Mouse (Mus musculus): ENCODE results near the gene Tnpo1.
"Not testable (repeated sequence)": the region's sequence is repeated elsewhere in the genome, so short reads cannot be mapped to it uniquely, and the experiment has no call there.

Gene Tnpo1

DNA sequence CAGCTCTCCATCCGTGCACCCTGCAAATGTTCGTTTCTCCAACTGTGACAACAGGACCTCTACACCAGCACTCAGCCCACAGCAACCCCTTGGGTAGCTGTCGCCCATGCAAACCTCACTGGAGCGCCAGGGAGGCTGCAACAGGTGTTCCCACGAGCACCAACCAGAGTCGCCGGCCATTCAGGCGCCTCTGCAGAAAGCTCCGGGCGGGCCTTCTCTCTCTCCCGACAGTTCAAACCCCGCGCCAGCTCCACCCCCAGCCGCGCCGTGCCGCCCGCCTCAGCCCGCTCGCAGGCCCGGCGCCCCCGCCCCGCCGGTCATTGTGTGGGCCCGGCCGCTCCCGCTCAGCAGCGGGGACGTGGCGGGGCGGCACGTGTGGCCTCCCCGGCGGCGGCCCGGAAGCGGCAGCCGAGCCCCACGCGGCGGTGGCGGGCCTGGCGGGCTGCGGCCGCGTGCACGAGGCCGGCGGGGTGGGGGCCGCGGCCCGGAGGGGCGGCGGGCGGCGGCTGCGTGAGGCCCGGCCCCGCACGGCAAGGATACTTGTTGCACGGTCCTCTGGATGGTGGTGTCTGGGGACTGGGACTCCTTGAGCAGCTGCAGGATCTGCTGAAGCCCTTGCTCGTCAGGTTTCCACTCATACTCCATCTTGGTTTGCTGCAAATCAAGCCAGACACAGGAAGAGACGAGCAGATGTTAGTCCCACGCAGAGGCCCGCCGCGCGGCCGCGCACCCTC is 35.9 kb downstream of the Tnpo1 start:
- in situ Hi-C loops (cut with MboI) = no loop called here

DNA sequence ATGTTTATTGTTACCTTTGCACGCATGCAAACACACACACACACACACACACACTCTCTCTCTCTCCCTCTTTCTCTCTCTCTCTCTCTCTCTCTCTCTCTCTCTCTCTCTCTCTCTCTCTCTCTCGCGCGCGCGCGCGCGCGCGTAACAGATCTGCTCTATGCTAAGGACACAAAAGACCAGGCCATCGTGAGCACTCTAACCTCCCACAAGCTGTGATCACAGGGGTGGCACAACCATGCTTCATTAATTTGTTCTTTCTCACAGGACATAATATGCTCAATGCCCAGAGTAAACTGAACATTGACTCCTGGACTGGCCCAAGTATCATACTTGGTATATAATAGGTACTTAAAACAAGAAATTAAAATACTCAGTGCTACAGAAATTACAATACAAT is 37.0 kb downstream of the Tnpo1 start:
- in situ Hi-C loops (cut with MboI) = no loop called here

DNA sequence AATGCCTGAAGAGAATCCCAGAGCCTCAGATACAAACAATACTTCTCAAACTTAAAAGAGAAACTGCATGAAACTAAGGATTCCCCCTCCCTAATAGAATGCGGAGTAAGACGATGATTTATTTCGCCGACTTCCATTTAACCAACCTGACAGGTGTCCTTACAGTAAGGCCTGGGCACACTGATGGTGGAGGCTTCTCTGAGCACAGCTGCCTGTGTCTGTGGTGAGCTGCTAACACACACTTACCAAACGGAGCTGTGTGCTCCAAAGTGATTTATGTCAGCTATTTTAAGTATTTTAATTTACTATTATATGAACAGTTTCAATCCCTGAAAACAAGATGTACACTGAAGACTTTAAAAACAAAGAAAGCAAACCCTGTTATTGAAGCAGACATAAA is 42.4 kb downstream of the Tnpo1 start:
- in situ Hi-C loops (cut with MboI) = no loop called here

DNA sequence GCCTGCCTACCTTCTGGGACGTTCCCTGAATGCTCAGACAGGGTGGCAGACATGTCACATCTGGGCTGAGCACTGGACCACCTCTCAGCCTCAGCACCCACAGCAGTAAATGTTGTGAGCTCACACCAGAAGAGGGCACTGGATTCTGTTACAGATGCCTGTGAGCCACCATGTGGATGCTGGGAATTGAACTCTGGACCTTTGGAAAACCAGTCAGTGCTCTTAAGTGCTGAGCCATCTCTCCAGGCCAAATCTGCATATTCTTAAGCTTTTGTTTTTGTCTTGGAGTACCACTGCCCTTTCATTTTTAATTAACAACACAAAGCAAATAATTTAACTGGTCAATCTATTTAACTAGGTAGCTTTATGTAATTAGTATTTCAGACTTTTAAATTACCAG is 44.2 kb downstream of the Tnpo1 start:
- in situ Hi-C loops (cut with MboI) = no loop called here

DNA sequence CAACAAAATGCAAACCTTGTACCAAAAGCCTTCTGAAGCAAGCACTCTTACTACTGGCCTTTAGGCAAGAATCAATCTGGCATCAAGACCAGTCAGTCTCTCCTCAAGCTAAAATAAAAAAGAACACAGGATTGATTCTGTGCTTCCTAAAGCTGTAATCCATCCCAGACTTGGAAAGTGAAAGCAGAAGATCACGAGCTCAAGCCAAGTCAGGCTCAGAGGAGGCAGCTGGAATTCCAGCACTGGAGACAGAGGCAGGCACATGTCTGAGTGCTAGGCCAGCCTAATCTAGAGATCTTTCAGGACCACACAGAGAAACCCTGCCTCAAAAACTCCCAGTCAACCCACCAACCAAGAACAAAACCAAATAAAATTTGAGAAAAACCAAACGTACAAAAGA is 45.8 kb downstream of the Tnpo1 start:
- in situ Hi-C loops (cut with MboI) = no loop called here

DNA sequence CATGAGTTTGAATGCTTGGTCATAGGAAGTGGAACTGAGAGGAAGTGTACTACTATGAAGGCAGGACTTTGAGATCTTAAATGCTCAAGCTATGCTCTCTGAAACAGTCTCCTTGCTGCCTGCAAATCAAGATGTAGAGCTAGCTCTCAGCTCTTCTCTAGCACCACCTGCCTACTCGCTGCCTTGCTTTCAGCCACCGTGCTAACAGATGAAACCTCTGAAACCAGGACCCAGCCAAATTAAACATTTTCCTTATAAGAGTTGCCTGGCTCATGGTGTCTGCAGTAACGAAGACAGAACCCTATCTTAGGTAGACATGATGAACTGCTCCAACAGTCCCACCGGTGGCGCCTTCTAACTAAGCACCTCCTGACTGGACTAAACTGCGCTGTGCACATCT is 46.8 kb downstream of the Tnpo1 start:
- in situ Hi-C loops (cut with MboI) = no loop called here

DNA sequence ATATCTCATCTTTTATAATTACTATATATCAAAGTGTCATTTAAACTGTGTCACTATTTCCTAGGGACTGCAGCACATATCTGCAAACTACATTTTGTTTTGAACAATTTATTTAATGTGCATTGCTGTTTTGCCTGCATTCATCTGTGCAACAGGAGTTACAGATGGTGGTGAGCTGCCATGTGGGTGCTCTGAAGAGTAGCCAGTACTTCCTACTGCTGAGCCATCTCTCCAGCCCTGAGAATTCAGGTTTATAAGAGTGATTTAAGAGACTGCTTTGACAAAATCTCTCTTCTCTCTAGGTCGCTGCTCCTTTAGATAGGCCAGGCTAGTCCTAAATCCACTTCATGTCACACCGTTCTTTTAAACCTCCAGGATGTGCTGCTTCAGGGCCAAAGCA is 49.0 kb downstream of the Tnpo1 start:
- in situ Hi-C loops (cut with MboI) = no loop called here

DNA sequence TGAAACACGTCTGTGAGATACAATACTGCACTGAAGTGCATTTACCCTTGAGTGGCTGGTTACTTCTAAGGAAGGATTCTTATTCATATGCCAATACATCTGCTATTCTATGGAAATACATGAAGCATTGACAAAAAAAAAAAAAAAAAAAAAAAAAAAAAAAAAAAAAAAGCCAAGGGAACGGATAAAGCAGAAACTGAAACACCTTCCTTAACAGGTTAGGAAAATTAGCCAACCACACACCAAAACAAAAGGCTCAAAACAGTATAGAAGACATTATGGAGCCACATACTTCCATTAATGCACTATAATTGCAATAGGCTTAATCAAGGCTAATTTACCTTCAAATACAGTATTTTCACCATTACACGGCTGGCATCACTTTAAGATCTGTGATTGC is 51.5 kb downstream of the Tnpo1 start:
- in situ Hi-C loops (cut with MboI) = loop anchor here (25.0 kb wide), 1 partner anchor 213 kb away; no protein-coding TSS in a partner anchor

DNA sequence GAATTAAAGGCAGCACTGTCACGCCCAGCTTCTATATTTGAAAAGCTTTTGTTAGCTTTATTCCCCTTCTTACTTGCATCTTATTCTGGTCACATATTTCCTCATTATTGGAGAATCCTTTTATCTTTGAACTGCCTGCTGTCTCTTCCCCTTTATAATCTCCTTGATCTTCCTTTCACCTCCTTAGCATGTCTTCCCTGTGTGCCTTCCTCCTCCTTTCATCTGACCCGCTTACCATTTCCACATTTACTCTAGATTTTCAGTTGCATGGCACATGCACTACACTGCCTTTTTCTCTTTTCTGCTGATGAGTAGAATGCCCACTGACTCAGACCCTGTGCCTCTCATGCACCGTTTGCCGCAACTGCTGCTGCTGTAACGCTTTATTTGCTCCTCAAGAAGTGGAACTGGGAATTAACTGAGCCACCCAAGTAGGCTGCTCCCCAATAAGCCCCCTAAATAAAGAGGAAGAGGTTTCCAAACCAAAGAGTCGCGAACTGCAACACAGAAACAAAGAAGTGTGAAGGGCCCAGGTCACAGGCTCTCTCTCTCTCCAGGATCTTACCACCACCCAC is 53.8 kb downstream of the Tnpo1 start:
- in situ Hi-C loops (cut with MboI) = loop anchor here (25.0 kb wide), 1 partner anchor 215 kb away; no protein-coding TSS in a partner anchor

DNA sequence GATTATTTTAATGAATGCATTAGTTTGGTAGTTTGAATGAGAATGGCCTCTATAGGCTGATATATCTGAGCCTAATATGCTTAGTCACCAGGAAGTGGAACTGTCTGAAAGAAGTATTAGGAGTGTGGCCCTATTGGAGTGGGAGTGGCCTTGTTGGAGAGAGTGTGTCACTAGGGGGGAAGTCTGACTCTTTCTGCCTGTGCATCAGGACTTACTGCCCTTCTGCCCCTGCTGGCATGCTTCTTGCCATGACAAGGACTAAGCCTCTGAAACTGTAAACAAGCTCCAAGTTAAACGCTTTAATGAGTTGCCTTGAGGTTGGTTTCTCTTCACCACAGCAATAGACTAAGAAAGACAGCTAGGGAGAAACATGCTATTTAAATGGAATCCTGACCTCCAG is 54.9 kb downstream of the Tnpo1 start:
- in situ Hi-C loops (cut with MboI) = loop anchor here (25.0 kb wide), 1 partner anchor 216 kb away; no protein-coding TSS in a partner anchor

DNA sequence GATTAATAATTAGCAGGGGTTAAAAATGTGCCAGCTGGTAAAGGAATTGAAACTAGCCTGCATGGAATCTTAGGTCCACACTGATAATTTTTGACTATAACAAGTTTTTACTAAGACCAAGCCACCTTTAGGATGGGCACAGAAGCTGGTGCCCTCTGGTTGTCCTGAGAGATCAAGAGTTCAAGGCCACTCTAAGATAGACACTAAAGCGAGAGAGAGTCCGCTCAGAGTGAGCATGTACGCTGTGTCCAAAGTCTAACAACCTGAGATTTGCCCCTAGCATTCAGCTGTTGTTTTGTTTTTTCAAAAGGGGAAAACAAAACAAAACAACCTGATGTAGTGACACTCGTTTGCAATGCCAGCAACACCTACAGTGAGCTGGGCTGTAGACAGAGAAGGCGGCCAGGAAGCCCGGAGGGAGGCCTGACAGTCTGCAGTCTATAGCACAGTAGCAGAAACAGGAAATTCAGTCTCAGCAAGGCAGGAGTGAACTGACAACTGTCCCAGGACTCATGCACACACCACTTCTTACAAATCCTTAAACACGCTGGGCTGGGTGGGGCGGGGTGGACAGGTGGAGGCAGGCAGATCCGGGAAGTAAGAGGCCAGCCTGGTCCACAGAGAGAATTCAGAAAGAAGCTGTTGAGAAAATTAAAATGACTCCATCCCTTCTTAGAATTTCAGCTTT is 57.8 kb downstream of the Tnpo1 start:
- in situ Hi-C loops (cut with MboI) = loop anchor here (25.0 kb wide), 1 partner anchor 219 kb away; no protein-coding TSS in a partner anchor

DNA sequence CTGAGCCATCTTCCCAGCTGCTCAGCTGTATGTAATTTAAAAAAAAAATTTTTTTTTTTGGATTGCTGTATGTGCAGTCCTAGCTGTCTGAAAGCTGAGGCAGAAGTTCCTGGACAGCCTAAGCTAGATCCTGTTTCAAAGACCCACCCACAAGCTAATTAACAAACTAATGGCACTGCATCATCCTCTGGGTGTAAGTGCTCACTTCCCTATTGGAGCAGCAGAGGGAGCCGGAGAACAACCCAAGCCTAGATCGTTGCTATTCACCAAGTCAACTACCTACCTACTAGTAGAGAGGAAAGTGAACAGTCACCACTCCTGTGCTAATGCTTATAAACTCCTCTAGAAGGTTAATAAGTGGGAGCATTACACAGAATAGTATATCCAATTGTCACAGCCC is 58.4 kb downstream of the Tnpo1 start:
- in situ Hi-C loops (cut with MboI) = loop anchor here (25.0 kb wide), 1 partner anchor 219 kb away; no protein-coding TSS in a partner anchor

DNA sequence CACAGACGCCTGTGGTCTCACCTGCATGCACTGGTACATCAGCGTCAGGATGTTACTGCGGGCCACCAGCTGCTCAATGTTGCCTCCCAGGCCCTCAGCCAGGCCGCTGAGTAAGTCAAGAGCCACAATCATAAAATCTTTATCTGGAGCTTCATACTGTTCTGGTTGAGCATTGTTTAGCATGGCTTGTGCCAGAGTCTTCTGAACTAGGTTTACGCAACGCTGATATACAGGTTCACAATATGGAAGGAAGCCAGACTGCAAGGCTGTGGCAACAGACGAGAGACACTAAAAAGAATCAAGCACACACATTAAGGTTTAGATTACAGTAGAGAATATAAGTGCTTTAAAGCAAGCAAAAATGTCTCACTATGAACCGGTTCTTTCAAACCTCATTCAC is 70.9 kb downstream of the Tnpo1 start:
- in situ Hi-C loops (cut with MboI) = loop anchor here (25.0 kb wide), 1 partner anchor 232 kb away; no protein-coding TSS in a partner anchor

DNA sequence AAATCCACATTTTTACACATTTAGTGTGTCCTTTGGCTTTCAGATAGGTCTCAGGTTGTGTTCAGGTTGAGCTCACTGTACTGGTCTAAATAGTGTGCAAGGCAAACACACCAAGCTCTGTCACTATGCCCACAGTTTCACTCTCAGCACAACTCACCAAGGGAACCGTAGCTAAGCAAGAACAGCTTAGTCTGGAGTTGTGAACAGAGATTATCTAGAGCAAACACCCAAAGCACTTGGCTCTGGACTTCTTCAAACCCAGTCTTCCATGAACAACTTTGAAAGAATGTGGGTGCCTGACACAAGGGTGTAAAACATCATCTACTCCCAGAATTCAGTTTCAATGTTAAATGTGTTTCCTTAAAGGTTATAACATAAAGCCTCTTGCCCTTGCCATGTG is 80.4 kb downstream of the Tnpo1 start:
- in situ Hi-C loops (cut with MboI) = no loop called here

DNA sequence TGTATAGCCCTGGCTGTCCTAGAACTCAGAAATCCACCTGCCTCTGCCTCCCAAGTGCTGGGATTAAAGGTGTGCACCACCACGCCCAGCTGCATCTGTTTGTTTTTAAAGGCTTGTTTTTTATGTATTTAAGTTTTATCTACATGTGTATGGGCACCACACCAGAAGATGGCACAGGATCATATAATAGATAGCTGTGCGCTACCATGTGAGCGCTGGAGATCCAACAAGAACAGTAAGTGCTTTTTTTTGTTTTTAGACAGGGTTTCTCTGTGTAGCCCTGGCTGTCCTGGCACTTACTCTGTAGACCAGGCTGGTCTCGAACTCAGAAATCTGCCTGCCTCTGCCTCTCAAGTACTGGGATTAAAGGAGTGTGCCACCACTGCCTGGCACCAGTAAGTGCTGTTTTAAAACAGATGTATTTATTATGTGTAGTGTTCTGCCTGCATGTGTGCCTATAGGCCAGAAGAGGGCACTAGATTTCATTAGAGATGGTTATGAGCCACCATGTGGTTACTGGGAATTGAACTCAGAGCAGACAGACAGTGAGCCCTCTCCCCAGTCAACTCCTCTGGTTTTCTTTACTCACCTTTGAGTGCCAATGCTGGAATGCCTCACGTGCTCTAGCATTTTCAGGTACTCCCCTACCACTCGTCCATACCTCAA is 89.6 kb downstream of the Tnpo1 start:
- in situ Hi-C loops (cut with MboI) = no loop called here

DNA sequence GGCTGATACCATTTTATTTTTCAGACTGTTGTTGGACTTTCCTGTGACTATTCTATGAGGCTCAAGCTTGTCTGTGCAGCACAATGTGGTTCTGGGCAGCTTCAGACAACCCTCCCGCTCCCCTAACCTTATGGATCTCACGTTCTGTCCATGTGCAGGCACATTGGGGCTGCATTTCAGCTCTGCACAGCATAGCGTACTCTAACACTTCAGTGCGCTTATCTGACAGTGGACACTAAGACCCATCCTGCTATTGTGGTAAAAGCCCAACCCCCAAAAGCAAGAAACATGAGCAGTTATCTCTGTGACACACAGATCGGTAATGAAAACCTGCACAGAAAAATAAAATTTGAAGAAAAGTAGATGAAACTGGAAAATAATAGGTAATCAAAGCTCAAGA is 90.4 kb downstream of the Tnpo1 start:
- in situ Hi-C loops (cut with MboI) = no loop called here

DNA sequence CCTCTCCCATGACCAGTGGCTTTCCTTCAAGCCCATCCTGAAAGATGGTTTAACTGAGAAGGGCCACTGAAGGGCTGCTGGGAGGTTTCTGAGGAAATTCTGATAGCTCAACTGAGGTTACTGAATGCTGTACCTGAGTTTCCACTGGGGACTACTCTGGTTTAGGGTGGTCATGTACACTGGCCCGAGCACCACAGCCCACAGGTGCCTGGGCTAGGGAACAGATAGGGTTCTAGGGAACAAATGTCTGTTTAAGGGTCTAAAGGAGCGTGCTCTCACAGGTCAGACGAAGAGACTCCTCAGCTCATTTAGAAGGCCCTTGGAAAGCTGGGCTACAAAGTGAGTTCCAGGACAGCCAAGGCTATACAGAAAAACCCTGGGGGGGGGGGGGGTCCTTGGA is 91.5 kb downstream of the Tnpo1 start:
- in situ Hi-C loops (cut with MboI) = no loop called here

DNA sequence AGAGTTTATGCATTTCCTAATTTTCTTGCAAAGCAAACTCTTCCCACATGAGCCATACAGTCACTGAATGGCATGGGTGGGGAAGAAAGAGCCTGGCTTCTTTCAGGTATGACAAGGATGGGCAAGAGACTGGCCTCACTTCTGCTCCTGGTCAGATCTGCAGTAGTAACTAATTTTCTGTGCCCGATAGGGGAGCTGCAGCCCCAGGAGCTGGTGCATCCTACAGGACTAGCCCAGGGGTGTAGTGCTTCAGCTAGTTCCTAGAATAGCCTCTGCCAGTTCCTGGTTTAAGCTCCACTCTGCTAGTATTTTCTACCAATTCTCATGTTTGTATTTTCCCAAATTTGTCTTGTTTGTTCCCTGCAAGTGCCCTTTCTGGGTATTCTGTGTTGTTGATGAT is 92.0 kb downstream of the Tnpo1 start:
- in situ Hi-C loops (cut with MboI) = no loop called here

DNA sequence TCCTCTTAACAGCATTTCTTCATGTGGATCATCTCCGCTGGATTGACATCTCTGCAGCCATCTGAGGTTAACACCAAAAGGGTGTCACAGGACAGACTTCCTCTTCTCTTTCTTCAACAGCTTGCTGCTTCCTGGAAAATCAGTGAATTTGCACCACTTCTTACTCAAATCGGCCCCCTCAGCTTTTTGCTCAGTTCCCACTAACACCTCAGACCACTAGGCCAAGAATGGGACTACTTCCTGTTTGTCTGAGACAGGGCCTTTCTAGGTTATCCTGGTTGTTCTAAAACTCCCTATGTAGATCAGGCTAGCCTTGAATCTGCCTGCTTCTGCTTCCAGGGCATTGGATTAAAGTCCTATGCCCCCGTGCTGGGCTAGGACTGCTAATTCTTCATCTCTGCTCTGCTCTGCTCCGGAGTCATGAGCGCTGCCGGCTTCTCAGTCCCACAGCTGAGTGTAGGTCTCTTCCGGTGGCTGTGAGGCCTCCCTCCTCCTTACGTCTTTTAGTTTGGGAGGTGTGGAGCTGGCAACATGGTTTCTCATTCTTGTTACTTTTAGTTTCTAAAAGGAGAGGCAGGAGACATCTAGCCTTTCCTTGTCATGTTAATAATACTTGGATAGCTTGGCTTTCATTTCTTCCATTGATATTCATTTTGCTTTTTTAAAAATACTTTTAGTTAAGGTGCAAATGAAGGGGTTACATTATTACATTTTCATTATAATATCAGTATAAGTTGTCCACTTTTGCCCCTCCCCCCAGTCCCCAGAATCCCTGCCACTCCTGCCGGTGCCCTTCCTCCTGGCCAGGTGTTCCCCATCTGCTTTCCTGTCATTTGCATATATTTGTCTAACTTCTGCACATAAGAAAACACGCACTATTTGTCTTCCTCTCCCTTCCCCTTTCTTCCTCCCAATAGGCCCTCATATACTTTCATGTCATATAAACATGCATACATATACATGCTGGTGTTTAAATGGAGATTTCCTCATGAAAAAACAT is 93.4 kb downstream of the Tnpo1 start:
- in situ Hi-C loops (cut with MboI) = no loop called here

DNA sequence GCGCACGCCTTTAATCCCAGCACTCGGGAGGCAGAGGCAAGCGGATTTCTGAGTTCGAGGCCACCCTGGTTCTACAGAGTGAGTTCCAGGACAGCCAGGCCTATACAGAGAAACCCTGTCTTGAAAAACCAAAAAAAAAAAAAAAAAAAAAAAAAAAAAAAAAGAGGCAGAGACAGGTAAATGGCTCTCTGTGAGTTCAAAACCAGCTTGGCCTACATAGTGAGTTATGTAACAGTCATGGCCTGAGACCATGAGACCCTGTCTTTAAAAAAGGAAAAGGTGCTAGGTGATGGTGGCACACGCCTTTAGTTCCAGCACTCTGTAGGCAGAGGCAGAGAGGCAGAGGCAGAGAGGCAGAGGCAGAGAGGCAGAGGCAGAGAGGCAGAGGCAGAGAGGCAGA is 97.2 kb downstream of the Tnpo1 start:
- in situ Hi-C loops (cut with MboI) = not testable (repeated sequence)

DNA sequence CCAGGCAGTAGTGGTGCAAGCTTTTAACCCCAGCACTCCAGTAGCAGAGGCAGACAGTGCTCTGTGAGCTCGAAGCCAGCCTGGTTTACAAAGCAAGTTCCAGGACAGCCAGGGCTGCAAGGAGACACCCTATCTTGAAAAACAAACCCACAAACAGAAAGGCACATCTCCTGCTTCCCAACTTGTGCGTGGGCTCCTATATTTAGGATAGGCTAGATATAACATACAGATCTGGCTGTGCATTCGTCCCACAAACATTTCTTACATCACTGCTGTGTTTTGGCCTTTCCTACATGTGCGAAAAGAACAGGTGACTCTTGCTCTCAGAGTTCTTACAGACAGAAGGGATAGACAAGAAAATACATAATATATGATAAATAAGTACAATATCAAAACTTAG is 100.6 kb downstream of the Tnpo1 start:
- in situ Hi-C loops (cut with MboI) = no loop called here
